In genomic region chr7:4502421-4503090, GRCm38 (mm10) we compare ENCODE assay signal across 8 mouse cellular contexts. TPM values are rescaled to one million over a fixed set of nuclear protein-coding genes. Genes with fewer than 3 reads are reported as not detected.
DNase-seq lines count a peak whose midpoint lies in the region; ATAC-seq and TF ChIP-seq lines count a peak whose summit lies in the region.

No protein-coding gene starts in this region.

- DNase-seq in gastrocnemius, adult 18-20 months (ENCODE audit: low spot score): peak; percentile 75
- no peak for DNase-seq in gastrocnemius, postnatal 10 days
- DNase-seq in A20 (ENCODE audit: low read depth, low spot score): peak; percentile 70
- DNase-seq in c-Kit-negative CD71-positive TER-119-positive erythroid progenitor cells, embryonic 14.5 days (ENCODE audit: low read depth, low spot score): peak; percentile 61
- peak; percentile 70 for DNase-seq in kidney, postnatal 0 days (ENCODE audit: low spot score)
- DNase-seq in liver, postnatal 0 days: no peak

- H3K9me3 ChIP-seq in forebrain, embryonic 16.5 days (ENCODE audit: control insufficient read depth, low read length): no peaks in the 10 kb centered on the region
- no peaks in the 10 kb centered on the region for H3K9me3 ChIP-seq in kidney, postnatal 0 days (replicated peaks; ENCODE audit: low read length)
- H3K9me3 ChIP-seq in liver, postnatal 0 days (ENCODE audit: low read length): no peaks in the 10 kb centered on the region
- H3K9me3 ChIP-seq in stomach, embryonic 14.5 days (ENCODE audit: control insufficient read depth, low read depth, low read length): no peaks in the 10 kb centered on the region

- WGBS in forebrain, embryonic 16.5 days: 10% methylated on average over 14 of the region's 14 CpGs
- WGBS in kidney, postnatal 0 days: 9% methylated on average over 14 of the region's 14 CpGs
- WGBS in liver, postnatal 0 days (ENCODE audit: insufficient replicate concordance): 11% methylated on average over 14 of the region's 14 CpGs
- WGBS in stomach, embryonic 14.5 days: 9% methylated on average over 14 of the region's 14 CpGs

- H3K27ac ChIP-seq in forebrain, embryonic 16.5 days (ENCODE audit: low read length): no peak overlapping the region
- no peak overlapping the region for H3K27ac ChIP-seq in kidney, postnatal 0 days
- H3K27ac ChIP-seq in liver, postnatal 0 days (ENCODE audit: low read depth): peak overlapping the region; percentile 85; the same call in 1 of the 2 replicates
- peak overlapping the region; percentile 93 for H3K27ac ChIP-seq in stomach, embryonic 14.5 days (ENCODE audit: low read length)

- peak overlapping the region; percentile 88 for H3K9ac ChIP-seq in forebrain, embryonic 16.5 days (replicated peaks; ENCODE audit: low read depth, low read length)
- H3K9ac ChIP-seq in kidney, postnatal 0 days (ENCODE audit: low read depth, low read length): no peak overlapping the region
- H3K9ac ChIP-seq in liver, postnatal 0 days (replicated peaks): peak overlapping the region; percentile 91; the same call in 1 of the 2 replicates
- peak overlapping the region; percentile 95; the same call in 1 of the 2 replicates for H3K9ac ChIP-seq in stomach, embryonic 14.5 days (replicated peaks; ENCODE audit: low read depth, low read length)

- TF ChIP-seq CTCF in kidney, postnatal 0 days (IDR thresholded peaks at IDR 0.05; ENCODE audit: low read depth): no peak
- no peak for TF ChIP-seq CTCF in liver, postnatal 0 days (IDR thresholded peaks at IDR 0.05; ENCODE audit: low read depth)

- no peak for TF ChIP-seq EP300 in liver, postnatal 0 days (IDR thresholded peaks at IDR 0.05; ENCODE audit: low read depth)

- H3K4me2 ChIP-seq in forebrain, embryonic 16.5 days (ENCODE audit: low read length): peak overlapping the region; percentile 61
- peak overlapping the region; percentile 63 for H3K4me2 ChIP-seq in kidney, postnatal 0 days (ENCODE audit: low read length)
- H3K4me2 ChIP-seq in liver, postnatal 0 days (ENCODE audit: low read depth, low read length): peak overlapping the region; percentile 69
- H3K4me2 ChIP-seq in stomach, embryonic 14.5 days (replicated peaks; ENCODE audit: low read depth, low read length): peak overlapping the region; percentile 61

- no peaks in the 10 kb centered on the region for H3K36me3 ChIP-seq in forebrain, embryonic 16.5 days (ENCODE audit: control insufficient read depth, insufficient read depth)
- no peaks in the 10 kb centered on the region for H3K36me3 ChIP-seq in kidney, postnatal 0 days (ENCODE audit: insufficient read depth, low read length)
- peaks cover 2% of the 10 kb centered on the region; the same call in 1 of the 2 replicates for H3K36me3 ChIP-seq in liver, postnatal 0 days (replicated peaks; ENCODE audit: insufficient read depth, low read length)
- H3K36me3 ChIP-seq in stomach, embryonic 14.5 days (ENCODE audit: control insufficient read depth, insufficient read depth, low read length): no peaks in the 10 kb centered on the region

- no peak for ATAC-seq in forebrain, embryonic 16.5 days
- ATAC-seq in kidney, postnatal 0 days (replicated peaks; ENCODE audit: low FRiP score, low read depth): no peak
- peak; percentile 20 for ATAC-seq in liver, postnatal 0 days
- no peak; the same call in 1 of the 2 replicates for ATAC-seq in stomach, embryonic 14.5 days (ENCODE audit: insufficient number of reproducible peaks, insufficient read depth, low FRiP score, low read depth)

- peak overlapping the region; percentile 84 for H3K4me3 ChIP-seq in forebrain, embryonic 16.5 days (replicated peaks; ENCODE audit: low read length)
- H3K4me3 ChIP-seq in kidney, postnatal 0 days (replicated peaks; ENCODE audit: low read depth, low read length): peak overlapping the region; percentile 93
- peak overlapping the region; percentile 71 for H3K4me3 ChIP-seq in liver, postnatal 0 days (ENCODE audit: low read depth, low read length)
- H3K4me3 ChIP-seq in stomach, embryonic 14.5 days (ENCODE audit: low read depth, low read length): peak overlapping the region; percentile 91

- no peaks in the 10 kb centered on the region for H3K27me3 ChIP-seq in forebrain, embryonic 16.5 days (replicated peaks; ENCODE audit: control insufficient read depth, insufficient read depth, low read length)
- no peaks in the 10 kb centered on the region for H3K27me3 ChIP-seq in kidney, postnatal 0 days (ENCODE audit: insufficient read depth, low read length)
- no peaks in the 10 kb centered on the region for H3K27me3 ChIP-seq in liver, postnatal 0 days (ENCODE audit: insufficient read depth, low read length)
- no peaks in the 10 kb centered on the region for H3K27me3 ChIP-seq in stomach, embryonic 14.5 days (ENCODE audit: control insufficient read depth, insufficient read depth, low read length)

- H3K4me1 ChIP-seq in forebrain, embryonic 16.5 days (replicated peaks; ENCODE audit: control insufficient read depth, insufficient read depth, low read length): peaks cover 30% of the 10 kb centered on the region
- H3K4me1 ChIP-seq in kidney, postnatal 0 days (replicated peaks; ENCODE audit: insufficient read depth, low read length): peaks cover 10% of the 10 kb centered on the region; the same call in 1 of the 2 replicates
- peaks cover 33% of the 10 kb centered on the region for H3K4me1 ChIP-seq in liver, postnatal 0 days (ENCODE audit: insufficient read depth)
- H3K4me1 ChIP-seq in stomach, embryonic 14.5 days (ENCODE audit: control insufficient read depth, insufficient read depth, low read length): peaks cover 25% of the 10 kb centered on the region

RNA-seq across cellular contexts. Expression of gene Ppp1r12c, which starts 1.1 kb away (rescaled TPM):
- 10 to 100 TPM; 15.5 to 19.0 TPM for total RNA-seq in gastrocnemius, adult 18-20 months (2021)
- total RNA-seq in gastrocnemius, postnatal 10 days (2021): 10 to 100 TPM; 37.9 to 52.6 TPM
- 40.6 and 50.0 TPM in 2 replicates for polyA plus RNA-seq in forebrain, embryonic 16.5 days (2015; fragmentation: Nextera tagmentation; extraction: Ambion mirVana)
- 31.3 and 33.8 TPM in 2 replicates for polyA plus RNA-seq in kidney, postnatal 0 days (2015; fragmentation: Nextera tagmentation; extraction: Ambion mirVana)
- polyA plus RNA-seq in liver, postnatal 0 days (2015; fragmentation: Nextera tagmentation; extraction: Ambion mirVana): 14.9 and 15.6 TPM in 2 replicates
- polyA plus RNA-seq in stomach, embryonic 14.5 days (2014; fragmentation: Nextera tagmentation; extraction: Ambion mirVana): 47.2 and 61.0 TPM in 2 replicates

RNA-seq across cellular contexts. Expression of gene Tnnt1, which starts 13.6 kb away (rescaled TPM):
- total RNA-seq in gastrocnemius, adult 18-20 months (2021): 100 to 1,000 TPM; 656 to 752 TPM
- total RNA-seq in gastrocnemius, postnatal 10 days (2021): 100 to 1,000 TPM; 288 to 386 TPM
- 2.1 and 2.6 TPM in 2 replicates for polyA plus RNA-seq in forebrain, embryonic 16.5 days (2015; fragmentation: Nextera tagmentation; extraction: Ambion mirVana)
- polyA plus RNA-seq in kidney, postnatal 0 days (2015; fragmentation: Nextera tagmentation; extraction: Ambion mirVana): 10.8 and 15.2 TPM in 2 replicates
- 5.3 and 11.2 TPM in 2 replicates for polyA plus RNA-seq in liver, postnatal 0 days (2015; fragmentation: Nextera tagmentation; extraction: Ambion mirVana)
- polyA plus RNA-seq in stomach, embryonic 14.5 days (2014; fragmentation: Nextera tagmentation; extraction: Ambion mirVana): 31.9 and 33.5 TPM in 2 replicates

RNA-seq across cellular contexts. Expression of gene Tnni3, which starts 21.5 kb away (rescaled TPM):
- total RNA-seq in gastrocnemius, adult 18-20 months (2021): not detected
- 1 to 10 TPM; 1.4 to 2.3 TPM for total RNA-seq in gastrocnemius, postnatal 10 days (2021)
- 1.2 and 1.7 TPM in 2 replicates for polyA plus RNA-seq in forebrain, embryonic 16.5 days (2015; fragmentation: Nextera tagmentation; extraction: Ambion mirVana)
- polyA plus RNA-seq in kidney, postnatal 0 days (2015; fragmentation: Nextera tagmentation; extraction: Ambion mirVana): 5.6 and 6.3 TPM in 2 replicates
- 0.27 and 0.46 TPM in 2 replicates for polyA plus RNA-seq in liver, postnatal 0 days (2015; fragmentation: Nextera tagmentation; extraction: Ambion mirVana)
- 2.9 and 3.3 TPM in 2 replicates for polyA plus RNA-seq in stomach, embryonic 14.5 days (2014; fragmentation: Nextera tagmentation; extraction: Ambion mirVana)

RNA-seq across cellular contexts. Expression of gene Dnaaf3, which starts 29.7 kb away (rescaled TPM):
- total RNA-seq in gastrocnemius, adult 18-20 months (2021): not detected
- total RNA-seq in gastrocnemius, postnatal 10 days (2021): under 1 TPM; 0.14 to 0.23 TPM
- 1.4 and 1.6 TPM in 2 replicates for polyA plus RNA-seq in forebrain, embryonic 16.5 days (2015; fragmentation: Nextera tagmentation; extraction: Ambion mirVana)
- 2.0 and 2.5 TPM in 2 replicates for polyA plus RNA-seq in kidney, postnatal 0 days (2015; fragmentation: Nextera tagmentation; extraction: Ambion mirVana)
- 0.05 and 0.17 TPM in 2 replicates for polyA plus RNA-seq in liver, postnatal 0 days (2015; fragmentation: Nextera tagmentation; extraction: Ambion mirVana)
- polyA plus RNA-seq in stomach, embryonic 14.5 days (2014; fragmentation: Nextera tagmentation; extraction: Ambion mirVana): 0.62 and 0.67 TPM in 2 replicates

RNA-seq across cellular contexts. Expression of gene Eps8l1, which starts 42.1 kb away (rescaled TPM):
- 1 to 10 TPM; 1.9 to 3.5 TPM for total RNA-seq in gastrocnemius, adult 18-20 months (2021)
- 1 to 10 TPM; 2.2 to 3.5 TPM for total RNA-seq in gastrocnemius, postnatal 10 days (2021)
- 10.1 and 10.9 TPM in 2 replicates for polyA plus RNA-seq in forebrain, embryonic 16.5 days (2015; fragmentation: Nextera tagmentation; extraction: Ambion mirVana)
- polyA plus RNA-seq in kidney, postnatal 0 days (2015; fragmentation: Nextera tagmentation; extraction: Ambion mirVana): 5.8 and 12.8 TPM in 2 replicates
- polyA plus RNA-seq in liver, postnatal 0 days (2015; fragmentation: Nextera tagmentation; extraction: Ambion mirVana): 0.37 and 0.97 TPM in 2 replicates
- polyA plus RNA-seq in stomach, embryonic 14.5 days (2014; fragmentation: Nextera tagmentation; extraction: Ambion mirVana): 5.0 and 7.9 TPM in 2 replicates

Comparison
In these comparisons a context has a peak if more than half of its experiments do, and no peak if none do; other contexts are left out.
1. DNase-seq: peak in gastrocnemius, adult 18-20 months (single experiment), A20 (single experiment), c-Kit-negative CD71-positive TER-119-positive erythroid progenitor cells, embryonic 14.5 days (single experiment) and kidney, postnatal 0 days (single experiment); none in gastrocnemius, postnatal 10 days (single experiment) and liver, postnatal 0 days (single experiment).
2. H3K27ac ChIP-seq: peak in liver, postnatal 0 days (single experiment) and stomach, embryonic 14.5 days (single experiment); none in forebrain, embryonic 16.5 days (single experiment) and kidney, postnatal 0 days (single experiment).
3. Peak in every context shown above with its lines, with median percentiles within 50 percentile points of each other: H3K4me2 ChIP-seq and H3K4me3 ChIP-seq.